Mouse (Mus musculus): ENCODE data around the gene Bcar3.

Bcar3 gene

DNA sequence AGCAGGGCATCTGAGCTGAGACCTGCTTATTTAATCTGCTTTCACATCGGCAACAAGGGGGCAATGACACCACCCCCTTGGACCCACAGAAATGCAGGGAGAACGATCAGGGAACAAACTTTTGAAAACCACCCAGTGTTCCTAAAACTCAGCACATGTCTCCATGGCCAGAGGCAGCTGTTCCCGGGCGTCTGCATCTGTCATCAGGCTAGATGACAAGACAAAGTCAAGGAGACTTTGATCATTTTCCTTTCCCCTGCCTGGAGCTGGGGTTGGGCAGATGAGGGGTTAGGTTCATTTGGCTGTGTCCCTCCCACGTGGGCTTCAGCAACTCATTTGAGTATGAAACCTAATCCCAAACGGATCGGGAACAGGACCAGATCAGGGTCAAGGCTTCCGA lies 120.9 kb downstream of the Bcar3 start:
- DNase-seq (ENCODE audit: inconsistent age in 2 of 2, low spot score in 1 of 2): no peak

DNA sequence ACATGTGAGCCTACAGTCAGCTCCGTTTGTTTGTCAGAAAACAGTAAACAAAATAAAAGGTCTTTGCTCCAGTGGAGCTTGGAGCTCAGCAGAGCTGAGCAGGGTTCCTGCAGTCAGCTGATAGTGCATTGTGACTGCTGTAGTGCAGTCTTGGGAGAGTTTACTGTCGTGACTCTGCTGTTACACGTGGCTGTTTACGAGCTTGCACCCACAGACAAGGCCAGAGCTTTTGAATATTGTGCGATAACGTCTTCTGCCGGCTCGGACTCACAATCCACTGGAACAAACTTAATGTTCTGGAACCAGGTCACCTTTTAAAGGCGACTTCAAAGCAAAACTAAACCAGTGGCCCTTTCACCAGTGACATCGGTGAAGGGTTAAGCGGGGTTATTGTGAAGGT lies 123.5 kb downstream of the Bcar3 start:
- DNase-seq (ENCODE audit: inconsistent age in 2 of 2, low spot score in 1 of 2): peak in 1 of 2 experiments; percentile 46

DNA sequence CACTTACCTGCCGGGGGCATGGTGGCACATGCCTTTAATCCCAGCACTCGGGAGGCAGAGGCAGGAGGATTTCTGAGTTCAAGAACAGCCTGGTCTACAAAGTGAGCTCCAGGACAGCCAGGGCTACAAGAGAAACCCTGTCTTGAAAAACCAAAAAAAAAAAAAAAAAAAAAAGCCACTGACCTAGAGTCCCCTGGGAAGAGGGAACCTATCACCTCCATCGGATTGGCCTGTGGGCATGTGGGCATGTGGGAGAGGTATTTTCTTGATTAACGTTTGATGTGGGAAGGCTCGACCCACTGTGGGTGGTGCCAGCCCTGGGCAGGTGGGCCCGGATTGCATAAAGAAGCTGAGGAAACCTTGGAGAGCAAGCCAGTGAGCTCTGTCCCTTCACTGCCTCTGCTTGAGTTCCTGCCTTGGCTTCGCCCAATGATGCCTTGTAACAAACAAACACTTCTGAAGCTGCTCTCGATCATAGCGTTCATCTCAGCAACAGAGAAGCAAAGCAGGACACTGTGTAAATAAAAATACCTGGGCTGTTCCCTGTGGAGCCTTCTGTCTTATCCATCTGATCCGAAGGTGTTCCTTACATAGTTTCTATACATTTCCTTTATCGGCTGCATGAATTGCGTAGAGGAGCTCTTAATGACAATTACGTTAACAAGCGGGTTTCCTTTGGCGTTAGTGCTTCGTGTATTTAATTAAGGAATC lies 124.8 kb downstream of the Bcar3 start:
- DNase-seq (ENCODE audit: inconsistent age in 2 of 2, low spot score in 1 of 2): peak in 1 of 2 experiments; percentile 55

DNA sequence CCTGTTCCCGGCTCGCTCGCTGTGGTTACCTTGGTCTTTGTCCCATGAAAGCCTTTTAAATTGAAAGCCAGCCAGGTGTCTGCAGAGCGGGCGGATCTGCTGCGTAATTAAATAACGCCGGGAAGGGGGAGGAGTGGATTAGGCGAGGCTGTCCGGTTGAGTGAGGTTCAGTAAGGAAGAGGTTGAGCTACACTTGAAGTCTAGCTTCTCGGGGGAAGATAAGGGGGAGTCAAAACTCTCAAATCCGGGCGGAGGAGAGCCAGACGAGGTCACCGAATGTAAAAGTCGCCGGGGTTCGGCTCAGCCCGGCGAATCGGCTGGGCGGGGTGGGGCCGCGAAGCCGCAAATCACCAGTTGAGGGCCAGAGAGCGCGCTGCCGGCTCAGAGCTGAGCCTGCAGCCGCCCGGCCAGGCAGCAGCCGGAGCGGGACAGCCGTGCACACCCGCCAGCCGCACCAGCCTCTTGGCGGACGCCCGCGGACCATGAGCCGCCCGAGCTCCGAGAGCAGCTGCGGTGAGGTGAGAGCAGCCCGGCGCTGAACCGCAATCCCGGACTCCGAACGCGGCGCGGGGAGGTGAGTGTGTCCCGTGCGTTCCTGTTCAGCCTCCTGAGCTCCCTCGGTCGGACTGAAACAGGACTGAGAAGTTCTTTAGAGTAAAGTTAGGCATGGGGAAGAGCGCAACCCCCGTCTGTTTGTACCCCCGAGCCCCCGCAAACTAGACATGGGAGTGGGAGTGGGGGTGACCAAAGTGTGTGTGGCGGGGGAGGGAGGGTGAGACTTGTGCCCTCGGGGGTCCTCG lies 125.9 kb downstream of the Bcar3 start:
- DNase-seq (ENCODE audit: inconsistent age in 2 of 2, low spot score in 1 of 2): peak; percentile 90 to 96

DNA sequence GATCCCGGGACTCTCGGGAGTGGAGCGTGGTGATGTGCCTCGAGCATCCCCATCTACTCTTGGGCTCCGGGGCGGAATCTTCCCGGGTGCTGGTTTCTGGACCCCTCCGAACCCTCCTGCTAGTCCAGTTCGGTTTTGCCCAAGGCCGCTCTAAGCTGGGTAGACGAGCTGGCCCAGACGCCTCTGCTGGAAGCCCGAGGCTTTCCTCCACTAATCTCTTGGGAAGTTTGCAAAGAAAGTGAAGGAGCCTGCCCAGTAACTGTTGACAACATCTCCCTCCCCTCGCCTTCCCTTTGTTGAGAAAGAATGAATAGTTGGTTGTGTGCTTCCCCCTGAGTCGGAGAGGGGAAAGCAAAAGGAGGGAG lies 126.5 kb downstream of the Bcar3 start:
- DNase-seq (ENCODE audit: inconsistent age in 2 of 2, low spot score in 1 of 2): peak; percentile 48 to 86

DNA sequence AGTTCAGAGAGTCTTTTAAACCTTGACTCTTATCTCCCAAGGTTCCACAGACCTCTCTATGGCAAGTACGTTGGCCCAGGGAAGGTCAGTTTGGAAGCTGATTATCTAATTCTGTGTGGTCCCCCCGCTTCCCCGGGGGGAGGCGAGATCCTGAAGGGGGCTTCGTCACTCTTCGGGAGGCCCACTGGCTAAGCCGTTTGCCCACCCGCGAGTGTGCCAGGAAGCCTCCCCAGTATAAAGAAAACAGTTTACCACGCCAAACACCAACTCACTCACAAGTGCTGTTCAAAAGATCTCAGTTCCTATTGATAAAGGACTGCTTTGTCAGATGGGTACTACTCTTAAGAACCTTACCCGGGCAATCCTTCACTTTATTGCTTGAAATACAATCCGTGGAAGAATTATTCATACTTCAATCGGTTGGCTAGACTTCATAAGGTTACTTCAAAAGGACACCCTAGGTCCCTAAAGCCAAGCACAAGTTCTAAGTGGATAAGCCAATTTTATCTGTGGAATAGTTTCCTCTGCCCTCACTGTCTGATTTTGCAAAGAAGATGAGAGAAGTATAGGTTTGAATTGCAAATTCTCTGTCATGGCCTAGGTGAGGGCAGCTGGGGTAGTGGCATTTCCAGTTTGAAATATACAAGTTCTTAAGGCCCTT lies 127.2 kb downstream of the Bcar3 start:
- DNase-seq (ENCODE audit: inconsistent age in 2 of 2, low spot score in 1 of 2): peak; percentile 57 to 79

DNA sequence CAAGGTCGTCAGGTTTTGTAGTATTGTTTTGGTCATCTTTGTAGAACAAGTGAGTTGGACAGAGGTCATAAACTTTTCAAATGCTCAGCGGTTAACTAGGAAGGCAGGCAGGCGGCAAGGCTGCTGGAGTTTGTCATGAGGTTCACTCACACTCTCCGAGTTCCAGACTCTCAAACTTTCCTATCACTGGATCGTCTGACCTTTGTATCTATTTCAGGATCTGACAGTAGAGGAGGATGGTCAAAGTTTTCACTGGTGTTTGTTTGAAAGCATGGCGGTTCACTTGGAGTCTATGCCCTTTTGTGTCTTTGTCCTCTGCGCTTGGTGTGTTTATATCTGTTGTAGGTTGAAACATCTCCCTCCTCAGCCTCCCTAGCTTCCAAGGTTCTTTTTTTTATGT lies 127.9 kb downstream of the Bcar3 start:
- peak in 1 of 2 experiments; percentile 33 for DNase-seq (ENCODE audit: inconsistent age in 2 of 2, low spot score in 1 of 2)

DNA sequence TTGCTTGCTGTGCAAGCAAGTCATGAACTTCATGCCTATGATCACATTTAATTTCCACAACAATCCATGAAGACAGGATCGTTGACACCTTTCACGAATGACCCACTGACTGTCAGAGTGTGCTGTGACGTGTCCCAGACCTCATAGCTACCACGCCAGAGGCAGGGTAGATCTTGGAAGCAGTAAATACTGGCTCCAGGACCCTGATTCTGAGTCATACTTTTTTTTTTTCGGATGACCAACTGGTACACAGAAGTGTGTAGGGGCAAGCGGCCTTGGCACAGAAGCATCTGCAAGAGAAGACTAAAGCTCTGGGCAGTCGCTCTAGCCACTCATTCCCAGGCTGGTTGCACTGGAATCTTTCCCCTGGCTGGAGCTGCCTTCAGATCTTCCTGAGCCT lies 128.3 kb downstream of the Bcar3 start:
- DNase-seq (ENCODE audit: inconsistent age in 2 of 2, low spot score in 1 of 2): peak; percentile 80 to 89

DNA sequence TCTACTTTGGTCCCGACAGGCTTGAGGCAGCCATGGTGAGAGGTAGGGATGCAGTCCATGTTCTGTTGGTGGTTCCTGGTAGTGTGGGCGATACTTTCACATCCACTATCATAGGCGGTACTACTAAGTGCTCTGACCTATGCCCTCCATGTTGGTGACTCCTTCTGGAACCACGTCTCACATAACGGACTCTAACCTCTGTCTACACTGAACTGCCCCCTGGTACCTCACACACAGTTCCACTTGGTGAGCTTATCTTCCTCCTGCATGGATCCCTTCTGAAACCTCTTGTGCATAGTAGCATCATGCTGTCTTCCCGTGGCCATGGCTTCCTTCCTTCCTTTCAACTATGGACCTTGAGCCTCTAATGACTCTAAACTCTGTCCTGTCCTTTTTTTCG lies 129.7 kb downstream of the Bcar3 start:
- no peak for DNase-seq (ENCODE audit: inconsistent age in 2 of 2, low spot score in 1 of 2)

DNA sequence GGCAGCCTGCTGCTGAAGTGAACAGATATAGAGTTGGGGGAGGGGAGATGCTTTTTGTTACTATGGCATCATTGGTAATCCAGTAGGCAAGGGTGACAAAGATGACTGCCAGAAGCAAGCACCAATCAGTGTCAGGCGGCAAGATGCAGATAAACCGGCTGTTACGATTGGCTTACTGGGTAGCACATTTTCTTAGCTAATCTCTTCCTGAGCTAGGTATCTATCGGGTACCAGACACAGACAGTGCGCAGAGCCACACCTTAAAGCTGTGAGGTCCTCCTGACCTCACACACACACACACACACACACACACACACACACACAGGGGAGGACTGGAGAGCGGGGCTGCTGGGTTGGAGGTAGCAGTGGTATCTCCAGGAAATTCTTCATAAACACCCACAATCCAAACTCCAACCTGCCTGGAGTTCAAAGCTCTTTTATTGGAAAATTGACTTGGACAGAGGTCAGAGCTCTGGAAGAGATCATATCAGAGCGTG lies 134.4 kb downstream of the Bcar3 start:
- DNase-seq (ENCODE audit: inconsistent age in 2 of 2, low spot score in 1 of 2): peak in 1 of 2 experiments; percentile 42

DNA sequence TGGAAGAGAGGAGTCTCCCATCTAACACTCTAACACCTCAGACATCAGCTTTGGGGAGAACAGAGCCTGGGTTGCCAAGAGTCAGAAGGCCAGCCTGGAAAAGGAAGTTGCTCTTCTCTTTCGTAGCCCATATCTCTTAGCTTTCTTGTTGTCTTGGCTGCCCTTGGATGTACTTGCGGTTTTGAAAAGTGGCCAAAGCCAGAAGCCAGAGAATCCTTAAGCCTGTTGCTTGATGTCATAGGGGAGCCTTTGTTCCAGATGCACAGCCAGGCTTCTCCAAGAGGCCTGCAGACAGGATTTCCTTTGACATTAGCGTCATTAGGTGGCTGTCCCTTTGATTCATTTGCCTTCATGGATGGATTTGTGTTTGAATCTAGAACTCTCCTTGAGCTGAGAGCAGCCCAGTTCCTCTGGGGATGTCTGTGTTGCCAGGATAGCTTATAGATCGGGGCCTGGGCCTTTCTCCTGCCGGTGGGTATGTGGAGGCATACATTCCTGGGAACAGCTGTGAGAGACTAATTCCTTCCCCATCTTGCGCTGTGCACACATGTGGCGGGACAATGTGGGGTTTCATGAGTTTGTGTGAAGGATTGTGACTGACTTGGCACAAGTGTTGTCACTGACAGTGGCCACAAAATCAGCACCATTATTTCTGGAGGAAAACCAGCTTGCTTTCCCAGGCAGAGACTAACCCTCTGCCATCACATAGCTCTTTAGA lies 137.0 kb downstream of the Bcar3 start:
- peak; percentile 85 to 91 for DNase-seq (ENCODE audit: inconsistent age in 2 of 2, low spot score in 1 of 2)

DNA sequence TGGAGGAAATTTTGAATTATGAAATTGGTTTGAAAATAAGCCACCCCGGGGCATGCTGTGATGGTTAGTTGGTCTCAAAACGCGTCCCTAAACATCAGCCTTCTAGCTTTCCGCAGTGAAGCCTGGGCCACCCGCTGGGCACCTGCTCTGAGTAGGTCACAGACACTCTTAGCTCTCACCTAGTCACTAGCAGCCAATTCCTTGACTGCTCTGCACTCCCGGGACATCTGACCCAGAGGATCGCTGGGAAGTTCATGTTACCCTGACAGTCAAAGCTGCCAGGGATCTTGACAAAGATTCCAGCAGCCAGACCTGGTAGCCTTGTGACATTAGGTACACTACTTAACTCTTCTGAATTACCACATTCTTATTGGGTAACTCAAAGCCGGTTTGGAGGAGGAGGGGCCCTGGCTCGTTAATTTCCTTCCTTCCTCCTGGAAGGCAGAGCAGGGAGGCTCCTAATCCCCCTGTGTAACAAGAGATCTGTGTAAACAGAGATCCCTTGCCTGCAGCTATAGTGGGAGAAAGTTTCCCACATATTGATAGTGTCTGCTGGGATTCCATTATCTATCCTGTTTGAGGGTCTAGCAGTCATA lies 139.0 kb downstream of the Bcar3 start:
- peak in 1 of 2 experiments; percentile 71 for DNase-seq (ENCODE audit: inconsistent age in 2 of 2, low spot score in 1 of 2)

DNA sequence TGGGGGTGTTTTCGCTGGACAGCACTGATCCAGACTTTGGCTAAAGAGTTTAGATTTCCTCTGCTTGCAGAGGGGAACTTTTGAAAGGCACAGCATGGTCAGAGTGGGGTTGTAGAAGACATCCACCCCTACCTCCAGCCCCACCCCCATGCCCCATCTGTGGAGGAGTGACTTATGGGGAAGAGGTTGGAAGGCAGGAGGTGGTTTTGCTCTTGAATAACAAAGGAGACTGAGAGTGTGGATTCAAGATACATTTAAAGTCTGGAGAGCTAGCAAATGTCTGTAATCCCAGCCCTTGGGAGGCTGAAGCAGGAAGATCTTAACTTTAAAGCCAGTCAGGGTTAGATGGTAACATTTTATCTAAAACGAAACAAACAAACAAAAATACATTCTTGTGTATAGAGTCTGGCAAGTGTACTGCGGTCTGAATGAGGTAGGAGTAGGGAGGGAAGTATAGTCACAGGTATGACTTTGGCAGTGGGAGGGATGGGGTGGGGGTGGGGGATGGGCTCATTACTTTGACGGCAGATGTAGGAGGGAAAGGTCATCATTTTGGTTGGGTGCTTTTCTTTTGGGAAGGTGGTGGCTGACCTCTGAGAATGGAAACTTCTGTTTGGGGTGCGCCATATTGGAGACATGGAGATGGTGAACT lies 140.2 kb downstream of the Bcar3 start:
- DNase-seq (ENCODE audit: inconsistent age in 2 of 2, low spot score in 1 of 2): no peak

DNA sequence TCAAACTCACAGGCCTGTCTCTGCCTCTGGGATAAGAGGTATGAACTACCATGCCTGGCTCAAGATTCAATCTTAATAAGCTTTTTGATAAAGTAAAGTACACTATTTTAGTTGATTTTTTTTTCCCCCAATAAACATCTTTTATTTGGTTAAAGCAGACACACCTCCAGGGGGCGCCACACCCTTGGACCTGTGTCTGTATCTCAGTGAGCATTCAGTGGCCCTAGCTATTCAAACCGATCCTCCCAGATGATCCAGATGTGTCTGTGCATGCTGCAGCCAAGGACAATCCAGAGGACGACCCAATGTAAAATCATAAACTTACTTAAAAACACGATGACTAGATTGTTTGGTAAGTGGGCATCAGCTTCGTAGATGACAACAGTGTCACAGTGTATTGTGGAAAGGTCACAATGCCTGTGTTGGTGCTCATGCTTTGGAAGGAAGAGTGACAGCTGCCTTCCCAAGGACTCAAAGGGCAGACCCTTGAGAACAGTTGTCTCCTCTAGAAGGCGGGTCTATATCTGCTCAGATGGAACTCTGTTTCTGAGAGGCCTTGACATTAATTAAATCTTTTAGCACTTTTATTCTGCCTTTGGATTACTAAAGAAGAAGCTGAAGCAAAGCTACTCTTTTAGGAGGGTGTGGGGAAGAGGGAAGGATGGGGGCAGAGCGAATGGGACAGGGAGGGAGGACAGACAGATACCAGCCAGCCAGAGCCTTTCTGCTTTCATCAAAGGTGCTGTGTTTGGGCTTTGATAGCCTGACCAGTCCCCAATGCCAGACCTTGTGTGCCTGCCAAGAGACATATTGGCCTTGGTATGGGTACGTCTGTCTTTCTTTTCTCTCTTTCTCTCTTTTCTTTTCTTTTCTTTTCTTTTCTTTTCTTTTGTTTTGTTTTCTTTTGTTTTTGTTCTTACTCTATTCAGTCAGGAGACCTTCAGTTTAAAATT lies 141.3 kb downstream of the Bcar3 start:
- peak; percentile 71 to 85 for DNase-seq (ENCODE audit: inconsistent age in 2 of 2, low spot score in 1 of 2)

DNA sequence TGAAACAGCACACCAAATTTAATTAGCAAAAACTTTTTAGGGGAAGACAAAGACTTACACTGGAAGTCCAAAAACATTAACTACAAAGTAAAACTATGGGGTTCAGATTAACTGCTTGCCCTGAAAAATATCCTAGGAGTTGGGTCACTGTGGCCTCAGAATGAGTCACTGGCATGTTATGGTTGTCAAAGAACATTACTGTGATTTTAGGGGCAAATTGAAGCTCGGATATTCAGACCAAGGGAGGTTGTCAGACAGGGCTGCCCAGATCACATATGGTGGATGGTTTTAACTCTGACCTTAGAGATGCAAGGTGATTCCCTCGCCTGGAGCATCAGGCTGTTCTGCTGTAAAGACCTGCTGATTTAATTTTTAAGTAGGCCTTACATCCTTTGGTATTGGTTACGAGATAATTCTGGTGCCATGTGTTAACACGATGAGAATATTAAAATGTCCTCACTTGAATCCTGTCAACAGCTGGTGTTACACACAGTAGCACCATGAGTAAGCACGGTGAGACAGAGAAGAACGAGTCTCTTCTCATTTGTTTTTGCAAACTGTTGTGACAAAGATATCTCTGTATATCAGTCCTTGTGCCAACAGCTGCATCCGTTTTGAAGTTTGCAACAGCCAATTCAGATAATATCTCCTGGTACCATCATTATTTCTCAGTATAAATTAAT lies 144.3 kb downstream of the Bcar3 start:
- peak in 1 of 2 experiments; percentile 47 for DNase-seq (ENCODE audit: inconsistent age in 2 of 2, low spot score in 1 of 2)

DNA sequence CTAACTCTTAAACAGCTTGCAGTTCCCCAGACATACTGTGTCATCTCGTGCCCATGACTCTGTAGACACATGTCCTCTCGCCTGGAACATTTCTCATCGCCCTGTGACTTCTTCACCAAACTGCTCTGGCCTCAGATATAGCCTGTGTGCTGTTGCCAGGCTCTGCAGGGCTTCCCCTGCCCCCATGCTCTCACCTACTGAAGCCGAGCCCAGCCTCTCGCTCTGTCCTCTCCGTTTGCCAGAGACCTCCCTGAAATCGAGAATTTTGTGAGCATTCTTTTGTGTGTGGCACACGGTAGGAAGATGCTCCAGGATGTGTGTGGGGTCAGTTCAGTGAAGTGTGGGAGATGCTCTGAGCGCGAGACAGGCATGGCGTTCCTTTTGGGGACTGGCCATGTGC lies 151.8 kb downstream of the Bcar3 start:
- DNase-seq (ENCODE audit: inconsistent age in 2 of 2, low spot score in 1 of 2): no peak

DNA sequence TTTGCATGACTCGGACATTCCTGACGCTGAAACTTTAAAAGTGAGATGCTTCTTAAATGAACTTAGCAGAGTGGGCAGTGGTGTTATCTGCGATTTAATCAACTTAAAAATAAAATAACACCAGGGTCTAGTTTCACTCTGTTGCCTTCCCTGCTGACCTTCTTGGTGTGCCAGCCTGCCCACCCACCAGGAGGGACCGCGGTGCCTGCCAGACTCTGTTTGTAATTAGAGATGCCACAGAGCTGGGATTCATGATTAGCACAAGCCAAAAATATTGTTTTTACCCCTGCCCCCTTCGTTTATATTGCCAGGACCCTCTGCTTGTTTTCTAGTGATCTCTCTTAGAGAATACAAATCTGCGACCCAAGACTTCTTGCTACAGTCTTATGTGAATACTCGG lies 152.7 kb downstream of the Bcar3 start:
- no peak for DNase-seq (ENCODE audit: inconsistent age in 2 of 2, low spot score in 1 of 2)

DNA sequence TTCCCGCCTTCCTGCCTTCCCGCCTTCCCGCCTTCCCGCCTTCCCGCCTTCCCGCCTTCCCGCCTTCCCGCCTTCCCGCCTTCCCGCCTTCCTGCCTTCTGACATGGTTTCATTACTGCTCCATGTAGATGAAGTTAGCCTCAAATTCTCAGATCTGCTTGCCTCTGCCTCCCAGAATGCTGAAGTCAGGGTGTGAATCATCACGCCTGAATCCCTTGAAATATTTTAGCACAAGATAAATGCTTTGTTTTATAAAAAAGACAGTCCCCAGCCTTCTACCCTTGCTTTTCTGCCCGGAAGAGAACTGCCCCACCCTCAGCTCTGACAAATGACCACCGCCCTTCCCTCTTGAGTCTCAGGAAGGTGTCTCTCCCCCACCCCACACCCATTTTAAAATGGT lies 154.3 kb downstream of the Bcar3 start:
- DNase-seq (ENCODE audit: inconsistent age in 2 of 2, low spot score in 1 of 2): no peak

DNA sequence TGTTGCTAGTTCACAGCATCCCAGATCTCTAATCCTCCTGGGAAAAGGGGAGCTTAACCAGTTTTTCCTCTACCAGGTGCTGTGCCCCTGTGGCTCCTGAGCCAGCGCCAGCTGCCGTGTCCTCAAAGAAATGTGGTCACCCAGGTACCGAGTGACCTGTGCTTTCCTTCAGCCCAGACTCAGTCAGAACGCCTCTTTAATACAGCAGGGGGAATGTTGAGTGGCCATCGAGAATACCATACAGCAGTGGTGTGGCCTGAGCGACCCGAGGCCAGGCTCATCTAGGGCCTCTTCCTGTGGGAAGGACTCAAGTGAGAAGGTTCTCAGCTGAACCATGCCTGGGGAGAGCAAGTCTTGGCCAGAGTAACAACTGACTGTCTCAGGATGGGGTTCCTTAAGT lies 156.1 kb downstream of the Bcar3 start:
- no peak for DNase-seq (ENCODE audit: inconsistent age in 2 of 2, low spot score in 1 of 2)
